Mouse (Mus musculus): ENCODE data around the gene Phc2.

Gene Phc2

GRCm38 (mm10) chr4:128654505-128655381 lies at the start of gene Phc2:
Phc2 (plus strand) TSS chr4:128654702.
- DNase-seq, result peak; percentile 95 to 97

GRCm38 (mm10) chr4:128606586-128606985 lies 47.9 kb upstream of the Phc2 start:
- no peak for DNase-seq

- no peak for DNase-seq
Measured at GRCm38 (mm10) chr4:128607661-128608060, 46.8 kb upstream of the Phc2 start.

- peak in 1 of 2 experiments; percentile 15 for DNase-seq
Measured at GRCm38 (mm10) chr4:128609276-128609924, 45.1 kb upstream of the Phc2 start.

GRCm38 (mm10) chr4:128609925-128610402 lies 44.5 kb upstream of the Phc2 start, which contains the start of gene Zscan20:
Zscan20 (minus strand) TSS chr4:128610098.
- DNase-seq, result peak; percentile 95 to 98

GRCm38 (mm10) chr4:128610706-128611105 lies 43.8 kb upstream of the Phc2 start:
- DNase-seq, result peak in 1 of 2 experiments; percentile 22

GRCm38 (mm10) chr4:128611726-128612125 lies 42.8 kb upstream of the Phc2 start:
- peak in 1 of 2 experiments; percentile 7 for DNase-seq

- peak; percentile 23 to 53 for DNase-seq
Measured at GRCm38 (mm10) chr4:128613326-128613725, 41.2 kb upstream of the Phc2 start.

- no peak for DNase-seq
Measured at GRCm38 (mm10) chr4:128615761-128616160, 38.7 kb upstream of the Phc2 start.

- peak; percentile 30 to 45 for DNase-seq
Measured at GRCm38 (mm10) chr4:128617363-128618120, 37.0 kb upstream of the Phc2 start.

- no peak for DNase-seq
Measured at GRCm38 (mm10) chr4:128618246-128618911, 36.1 kb upstream of the Phc2 start, which contains the start of gene Tlr12. Tlr12 (minus strand) TSS chr4:128618619.

GRCm38 (mm10) chr4:128618963-128619362 lies 35.5 kb upstream of the Phc2 start:
- DNase-seq, result no peak

- DNase-seq, result no peak
Measured at GRCm38 (mm10) chr4:128620572-128620971, 33.9 kb upstream of the Phc2 start.

- DNase-seq, result no peak
Measured at GRCm38 (mm10) chr4:128621109-128621508, 33.4 kb upstream of the Phc2 start.

- DNase-seq, result no peak
Measured at GRCm38 (mm10) chr4:128635451-128635850, 19.1 kb upstream of the Phc2 start.

GRCm38 (mm10) chr4:128635894-128636585 lies 18.5 kb upstream of the Phc2 start:
- peak in 1 of 2 experiments; percentile 39 for DNase-seq

GRCm38 (mm10) chr4:128637250-128637649 lies 17.3 kb upstream of the Phc2 start:
- peak; percentile 34 to 80 for DNase-seq

- DNase-seq, result peak; percentile 32 to 70
Measured at GRCm38 (mm10) chr4:128638265-128638923, 16.1 kb upstream of the Phc2 start.

- peak; percentile 12 to 31 for DNase-seq
Measured at GRCm38 (mm10) chr4:128641766-128642717, 12.5 kb upstream of the Phc2 start.

- no peak for DNase-seq
Measured at GRCm38 (mm10) chr4:128645896-128646295, 8.6 kb upstream of the Phc2 start.

Data from lung, postnatal 4 days (tissue).